Mouse (Mus musculus) leukemia stem cell, adult 10-12 weeks (primary cell): ENCODE measurements around the gene Frem1. TPM values are rescaled to one million over a fixed set of nuclear protein-coding genes. Genes with fewer than 3 reads are reported as not detected.

Experiments
- polyA plus RNA-seq: library from polyadenylated mRNA; stranded (reverse); fragments of >175 nt; gene quantifications from 2 replicates; pipeline ENCODE4 v1.2.3, GENCODE M21; 2012; ENCODE audit warnings: low replicate concordance

The Frem1 gene
- 0.15 and 0.82 TPM in 2 replicates for polyA plus RNA-seq

DNA sequence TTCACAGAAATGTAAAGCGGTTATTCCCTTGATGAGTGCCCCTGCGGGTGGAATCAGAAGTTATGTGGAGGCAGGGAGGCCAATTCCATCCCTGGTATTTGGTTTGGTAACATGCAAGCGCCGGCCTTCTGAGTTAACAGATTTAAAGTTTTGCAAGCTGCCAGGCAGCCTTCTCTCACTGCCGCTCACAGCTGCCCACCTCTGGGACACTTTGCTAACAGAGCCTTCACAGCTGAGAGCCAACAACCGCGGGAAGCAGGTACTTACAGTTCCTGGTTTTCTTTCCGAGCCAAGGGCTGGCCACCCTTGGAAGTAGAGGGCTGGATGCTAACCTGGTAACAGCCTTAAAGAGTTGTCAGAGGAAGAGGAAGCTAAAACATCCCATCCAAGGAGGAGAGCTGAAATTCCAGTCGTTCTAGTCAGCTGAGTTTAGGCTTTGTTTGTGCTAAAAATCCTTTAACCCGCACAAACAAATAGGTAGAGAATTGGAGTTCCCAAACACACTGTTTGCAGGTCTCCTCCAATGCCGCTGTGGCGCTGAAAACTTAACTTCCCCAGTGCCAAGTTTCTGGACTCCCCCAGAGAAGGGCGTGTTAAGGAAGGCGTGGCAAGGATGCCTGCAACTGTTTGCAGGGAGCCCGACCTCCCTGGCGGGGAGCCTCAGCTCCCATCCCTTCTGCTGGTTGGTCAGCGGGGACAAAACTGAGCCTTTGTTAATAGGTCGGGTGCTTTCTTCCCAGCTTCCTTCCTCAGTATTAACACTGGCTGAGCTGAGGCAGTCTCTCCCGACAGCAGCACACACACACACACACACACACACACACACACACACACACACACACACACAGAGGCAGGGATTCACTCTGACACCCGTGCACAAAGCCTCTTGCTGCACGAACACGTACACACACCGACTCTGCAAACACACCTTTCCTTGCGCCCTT, at the start of gene Frem1:
Gene Frem1, minus strand, starts transcription at position 706 of the 944 bp plus-strand sequence.

DNA sequence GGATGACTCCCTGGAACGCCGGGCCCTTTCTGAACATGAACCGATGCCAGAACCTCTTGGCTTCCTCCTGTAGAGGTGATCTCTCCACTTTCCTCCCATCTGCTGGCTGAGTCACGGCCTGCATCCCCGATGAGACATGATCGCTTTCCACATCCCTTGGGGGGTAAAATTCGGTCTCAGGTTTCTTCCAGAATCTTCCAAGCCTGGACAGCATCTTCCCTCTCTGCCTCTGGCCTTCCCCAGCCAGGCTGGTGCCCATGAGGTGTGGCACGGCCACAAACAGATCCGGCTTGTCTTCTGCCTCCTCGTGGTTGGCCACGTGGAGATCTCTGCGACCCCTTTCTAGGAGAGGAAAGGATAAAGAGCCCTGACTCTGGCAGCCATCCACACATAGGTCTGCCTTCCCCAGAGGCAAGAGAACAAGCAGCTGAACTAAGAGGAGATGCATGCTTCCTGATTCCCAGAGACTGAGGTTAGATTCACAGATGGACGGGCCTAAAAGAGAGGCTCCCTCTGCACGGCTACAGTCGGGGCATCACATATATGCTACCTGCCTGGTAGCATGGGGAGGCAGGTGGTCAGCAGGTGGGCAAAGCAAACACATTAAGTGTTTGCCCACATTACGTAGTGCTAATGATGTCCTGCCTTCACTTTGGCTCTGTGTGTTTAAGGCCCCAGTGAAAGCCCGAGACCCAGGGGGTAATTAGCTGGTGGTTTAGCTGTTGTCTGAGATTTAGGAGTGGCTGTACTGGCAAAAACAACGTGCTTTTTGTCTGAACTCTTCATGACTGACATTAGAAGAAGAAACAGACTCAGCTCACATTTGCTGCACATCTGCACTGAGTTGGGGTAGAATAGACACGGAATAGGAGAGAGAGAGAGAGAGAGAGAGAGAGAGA, 167.3 kb downstream of the Frem1 start, which contains the start of gene Cer1:
Gene Cer1, minus strand, starts transcription at position 513 of the 899 bp plus-strand sequence.

DNA sequence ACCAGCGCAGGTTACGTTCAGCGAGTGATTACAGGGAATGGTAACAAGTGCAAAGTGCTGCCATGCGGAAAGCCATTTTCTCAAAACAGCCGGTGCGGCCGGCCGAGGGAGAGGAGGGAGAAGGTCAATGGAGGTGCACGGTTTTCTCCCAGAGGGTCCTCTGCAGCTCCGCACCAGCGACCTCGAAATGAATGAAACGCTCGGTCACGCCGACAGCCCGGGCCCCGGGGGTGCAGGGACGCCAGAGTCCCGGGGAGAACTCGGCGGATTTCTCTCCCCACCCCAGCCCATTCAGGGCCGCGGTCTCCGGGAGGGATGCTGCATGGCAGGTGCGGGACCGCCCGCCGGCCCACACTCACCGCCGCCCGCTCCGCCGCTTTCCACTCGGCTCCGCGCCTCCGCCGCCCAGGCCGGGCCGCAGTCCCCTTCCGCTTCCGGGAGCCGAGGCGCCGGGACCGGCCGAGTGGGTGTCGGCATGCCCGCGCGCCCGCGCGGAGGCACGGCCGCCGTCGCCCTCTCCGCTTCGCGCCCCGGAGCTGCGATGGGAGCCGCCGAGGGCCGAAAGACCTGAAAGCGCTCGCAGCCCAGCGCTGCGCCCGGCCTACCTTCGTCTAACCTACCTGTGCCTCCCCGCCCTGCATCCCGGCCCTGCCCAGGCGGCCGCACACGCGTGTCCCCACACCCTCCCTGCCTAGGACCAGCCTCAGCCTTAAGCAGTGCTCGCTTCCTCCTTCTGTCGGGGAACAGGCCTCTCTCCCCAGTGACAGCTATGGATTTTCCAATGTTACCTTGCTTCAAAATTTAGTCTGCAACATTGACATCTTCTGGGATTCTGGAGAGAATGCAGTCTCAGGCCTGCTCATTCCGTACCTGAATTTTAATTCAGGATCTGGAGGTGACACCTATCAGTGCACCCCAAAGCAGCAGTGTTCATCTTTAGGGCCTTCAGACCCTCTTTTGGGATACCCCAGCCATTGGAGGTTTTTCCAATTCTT, 192.7 kb downstream of the Frem1 start, which contains the start of gene Zdhhc21:
Gene Zdhhc21, minus strand, starts transcription at position 828 of the 995 bp plus-strand sequence.

Other genes starting within 250 kb of the Frem1 start
- gene Zdhhc21, start 192.4 kb downstream of the Frem1 start, polyA plus RNA-seq = 0.55 and 0.80 TPM in 2 replicates
- not detected in 2 replicates for gene Cer1, start 167.2 kb downstream of the Frem1 start, polyA plus RNA-seq